Mouse (Mus musculus) E14TG2a.4 (cell line): ENCODE measurements at regions not wholly inside any gene's neighbourhood (a gene's known extent, or its start where the extent isn't known, plus 50 kb on each side); places are given as distances from the start of the nearest gene placed in this dataset.
A peak's percentile ranks its signal among the peaks of the same experiment; 100 is the strongest.
"Not testable (repeated sequence)": the region's sequence is repeated elsewhere in the genome, so short reads cannot be mapped to it uniquely, and the experiment has no call there.

ENCODE experiments used
- H3K27me3 ChIP-seq: 2 replicates; pipeline ENCODE4 v1.6.1; 2014; ENCODE audit warnings: low read length, control low read depth; ENCODE audit not compliant: insufficient read depth
- H3K36me3 ChIP-seq: 2 replicates; pipeline ENCODE4 v1.6.1; 2014; ENCODE audit warnings: low read length, control low read depth; ENCODE audit not compliant: insufficient read depth
- H3K4me1 ChIP-seq: replicated peaks from 2 replicates; pipeline ENCODE4 v1.6.1; 2014; ENCODE audit warnings: low read depth, low read length, control low read depth
- H3K4me3 ChIP-seq: replicated peaks from 2 replicates; pipeline ENCODE4 v1.5.1; 2014; ENCODE audit warnings: mild to moderate bottlenecking, low read length
- H3K9me3 ChIP-seq: 2 replicates; pipeline ENCODE4 v1.6.1; 2014; ENCODE audit warnings: low read length, control low read depth
- CTCF ChIP-seq: conservative IDR thresholded peaks from 2 replicates; pipeline ENCODE4 v1.5.1; 2014; ENCODE audit warnings: low read length
- NANOG ChIP-seq: IDR thresholded peaks from 2 replicates; pipeline ENCODE4 v1.6.1; 2014; ENCODE audit warnings: borderline replicate concordance, low read length, mixed read lengths
- POU5F1 ChIP-seq: IDR thresholded peaks from 2 replicates; pipeline ENCODE4 v1.6.1; 2014; ENCODE audit warnings: low read length, borderline replicate concordance

DNA sequence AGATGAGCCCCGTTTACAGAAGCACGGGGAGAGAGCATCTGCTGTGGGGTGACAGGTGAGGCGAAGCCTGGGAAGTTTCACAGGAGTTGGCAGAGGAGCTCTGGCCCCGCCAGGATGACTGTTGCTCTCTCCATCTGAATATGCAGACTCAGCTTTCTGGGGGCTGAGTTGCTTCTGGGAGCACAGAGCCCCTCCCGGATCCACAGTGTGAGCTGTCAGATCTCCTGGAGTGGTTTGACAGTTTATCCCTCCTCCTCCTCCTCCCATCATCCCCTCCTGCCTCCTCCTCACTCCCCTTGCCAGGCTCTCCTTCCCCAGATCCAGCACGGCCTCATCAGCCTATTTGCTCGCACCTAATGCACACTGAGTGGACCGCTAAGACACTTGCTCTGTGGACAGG, 181.9 kb upstream of the Rpl38 start:
- Histone ChIP-seq H3K9me3 (no peaks in the 10 kb centered on the region), H3K27me3 (peaks cover 30% of the 10 kb centered on the region), H3K36me3 (no peaks in the 10 kb centered on the region), H3K4me1 (peaks cover 35% of the 10 kb centered on the region), H3K4me3 (peak overlapping the region; percentile 58)
- TF ChIP-seq NANOG (no peak), CTCF (no peak), POU5F1 (no peak)

DNA sequence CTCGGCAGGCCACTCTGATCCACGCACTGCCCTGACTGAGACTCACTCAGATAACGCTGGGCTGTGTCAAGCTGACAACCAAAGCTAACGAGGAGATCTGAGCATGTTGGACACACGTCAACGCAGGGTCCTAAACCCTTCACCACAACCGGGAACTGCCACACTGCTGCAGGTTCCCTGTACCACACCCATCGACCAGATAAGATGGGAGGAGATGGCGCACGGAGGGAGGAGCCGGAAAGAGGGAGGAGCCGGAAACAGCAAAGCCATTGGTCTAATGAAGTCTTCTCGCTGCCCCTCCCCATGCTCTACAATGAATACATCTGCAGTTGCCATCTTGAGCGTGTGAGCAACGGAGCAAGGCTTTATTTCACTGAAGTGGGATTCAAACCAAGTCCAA, 182.9 kb upstream of the Rpl38 start:
- peaks cover 35% of the 10 kb centered on the region for H3K4me1 ChIP-seq
- H3K4me3 ChIP-seq: peak overlapping the region; percentile 58; the same call in 1 of the 2 replicates
- TF ChIP-seq POU5F1 (no peak), CTCF (no peak), NANOG (no peak)
- H3K9me3 ChIP-seq: no peaks in the 10 kb centered on the region
- H3K27me3 ChIP-seq: peaks cover 27% of the 10 kb centered on the region
- no peaks in the 10 kb centered on the region for H3K36me3 ChIP-seq

DNA sequence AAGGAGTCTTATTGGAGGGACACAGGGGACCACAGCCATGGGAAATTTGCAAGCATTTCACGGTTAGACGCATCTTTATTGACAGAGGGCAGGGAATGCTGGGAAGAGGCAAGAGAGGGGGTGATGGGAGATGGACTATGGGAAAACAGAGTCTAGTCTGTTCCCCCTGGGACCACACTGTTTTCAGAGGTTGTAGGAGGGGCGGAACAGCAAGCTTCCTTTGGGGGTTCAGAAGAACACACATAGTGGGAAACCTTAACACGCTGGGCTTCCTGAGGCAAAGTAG, 183.7 kb upstream of the Rpl38 start:
- H3K36me3 ChIP-seq: no peaks in the 10 kb centered on the region
- H3K4me3 ChIP-seq: peak overlapping the region; percentile 58
- H3K9me3 ChIP-seq: no peaks in the 10 kb centered on the region
- TF ChIP-seq POU5F1: no peak
- no peak for TF ChIP-seq NANOG
- TF ChIP-seq CTCF: no peak
- peaks cover 25% of the 10 kb centered on the region for H3K27me3 ChIP-seq
- peaks cover 38% of the 10 kb centered on the region for H3K4me1 ChIP-seq

DNA sequence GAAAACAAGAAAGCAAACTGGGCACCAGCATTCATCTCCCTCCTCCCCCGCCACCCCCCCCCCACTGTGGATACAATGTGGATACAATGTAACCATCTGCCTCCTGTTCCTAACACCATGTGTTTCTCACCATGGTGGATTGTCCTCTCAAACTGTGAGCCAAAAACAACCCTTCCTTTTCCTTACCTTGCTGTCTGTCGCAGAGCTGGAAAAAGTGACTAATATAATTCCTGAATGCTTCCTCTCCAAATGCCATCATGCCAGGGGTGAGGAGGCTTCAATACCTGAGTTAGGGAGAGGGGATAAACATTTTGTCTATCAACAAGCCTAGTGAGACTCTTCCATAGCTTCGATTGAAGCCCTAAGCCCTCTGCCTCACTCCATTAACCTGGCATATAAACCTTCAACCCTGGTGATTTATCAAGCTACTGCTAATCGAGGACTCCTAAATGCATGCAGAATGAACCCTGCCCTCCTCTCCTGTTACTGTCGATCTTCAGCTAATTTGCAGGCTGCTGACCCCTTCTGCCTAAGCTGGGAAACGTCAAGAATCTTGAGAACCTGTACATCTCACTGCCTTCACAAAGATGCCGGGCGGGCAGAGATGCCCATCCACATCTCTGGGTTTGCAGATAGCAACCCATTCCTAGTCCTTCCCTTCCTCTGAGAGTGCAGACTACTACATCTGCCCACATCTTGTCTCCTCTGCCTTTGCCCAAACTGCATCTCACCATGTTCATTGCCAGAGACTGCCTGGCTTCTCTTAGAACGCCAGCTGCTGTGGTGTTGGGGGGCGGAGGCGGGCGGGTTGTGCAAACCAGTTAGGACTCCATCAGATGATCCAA, 184.3 kb upstream of the Rpl38 start:
- H3K4me3 ChIP-seq: peak overlapping the region; percentile 58

DNA sequence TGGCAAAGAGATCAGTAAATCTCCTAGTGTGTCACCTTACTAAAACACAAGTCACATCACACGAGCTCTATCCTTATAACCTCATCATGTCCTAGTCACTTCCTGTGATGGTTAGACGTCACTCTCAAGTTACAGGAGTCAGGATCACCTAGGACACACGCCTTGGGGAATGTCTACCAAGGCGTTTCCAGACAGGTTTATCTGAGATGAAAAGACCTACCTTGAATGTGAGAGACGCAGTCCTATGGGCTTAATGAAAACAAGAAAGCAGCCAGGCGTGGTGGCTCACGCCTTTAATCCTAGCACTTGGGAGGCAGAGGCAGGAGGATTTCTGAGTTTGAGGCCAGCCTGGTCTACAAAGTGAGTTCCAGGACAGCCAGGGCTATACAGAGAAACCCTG, 185.0 kb upstream of the Rpl38 start:
- H3K4me3 ChIP-seq, H3K9me3 ChIP-seq, H3K36me3 ChIP-seq: not testable (repeated sequence)
- Histone ChIP-seq H3K4me1 (peaks cover 47% of the 10 kb centered on the region), H3K27me3 (peaks cover 19% of the 10 kb centered on the region)

More for the DNA sequence above, 184.3 kb upstream of the Rpl38 start:
- peaks cover 25% of the 10 kb centered on the region for H3K27me3 ChIP-seq
- no peaks in the 10 kb centered on the region for H3K36me3 ChIP-seq
- no peaks in the 10 kb centered on the region for H3K9me3 ChIP-seq
- TF ChIP-seq CTCF: no peak
- no peak for TF ChIP-seq NANOG
- no peak for TF ChIP-seq POU5F1
- H3K4me1 ChIP-seq: peaks cover 41% of the 10 kb centered on the region

DNA sequence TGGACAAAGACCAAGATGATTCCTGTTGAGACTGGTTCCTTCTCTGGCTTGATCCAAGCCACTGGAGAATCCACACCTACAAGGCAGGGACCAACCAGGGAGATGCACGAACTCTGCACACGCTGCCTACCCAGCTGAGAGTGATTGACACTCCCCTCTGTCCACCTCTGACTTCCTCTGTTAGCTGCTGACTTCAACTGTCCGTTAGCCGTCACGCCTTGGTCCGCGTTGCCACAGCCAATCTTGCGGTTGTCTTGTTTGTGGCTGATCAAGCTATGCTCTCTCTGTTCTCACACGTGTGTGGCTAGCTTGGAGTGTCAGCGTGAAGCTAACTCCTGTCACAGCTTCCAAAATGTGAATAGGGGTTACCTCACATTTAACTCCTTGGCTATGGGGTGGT, 186.3 kb upstream of the Rpl38 start:
- Histone ChIP-seq H3K4me1 (peaks cover 51% of the 10 kb centered on the region), H3K9me3 (no peaks in the 10 kb centered on the region), H3K27me3 (peaks cover 8% of the 10 kb centered on the region), H3K4me3 (no peak overlapping the region), H3K36me3 (no peaks in the 10 kb centered on the region)
- TF ChIP-seq CTCF: no peak
- TF ChIP-seq NANOG: no peak
- no peak for TF ChIP-seq POU5F1

DNA sequence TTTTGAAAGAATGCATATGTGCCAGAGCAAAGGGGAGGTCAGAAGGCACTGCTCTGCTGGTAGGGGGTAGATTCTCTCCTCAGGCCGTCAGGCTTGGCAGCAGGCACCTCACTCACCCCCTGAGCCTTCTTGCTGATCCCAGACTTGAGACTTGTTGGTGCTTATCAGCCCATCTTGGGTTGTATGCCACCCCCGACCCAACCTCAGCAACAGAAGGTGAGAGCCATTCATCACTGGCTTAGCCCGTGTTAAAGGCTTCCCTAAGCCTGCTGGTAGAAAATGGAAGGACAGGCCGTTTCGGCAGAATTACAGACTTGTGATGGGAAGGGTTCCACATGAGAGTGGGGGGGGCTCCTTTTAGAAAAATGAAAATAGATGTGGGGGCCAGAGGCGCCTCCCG, 187.3 kb upstream of the Rpl38 start:
- Histone ChIP-seq H3K27me3 (peaks cover 3% of the 10 kb centered on the region), H3K4me3 (no peak overlapping the region), H3K4me1 (peaks cover 41% of the 10 kb centered on the region), H3K36me3 (no peaks in the 10 kb centered on the region), H3K9me3 (no peaks in the 10 kb centered on the region)
- TF ChIP-seq CTCF (peak; percentile 22; the same call in 1 of the 2 replicates), NANOG (no peak)

DNA sequence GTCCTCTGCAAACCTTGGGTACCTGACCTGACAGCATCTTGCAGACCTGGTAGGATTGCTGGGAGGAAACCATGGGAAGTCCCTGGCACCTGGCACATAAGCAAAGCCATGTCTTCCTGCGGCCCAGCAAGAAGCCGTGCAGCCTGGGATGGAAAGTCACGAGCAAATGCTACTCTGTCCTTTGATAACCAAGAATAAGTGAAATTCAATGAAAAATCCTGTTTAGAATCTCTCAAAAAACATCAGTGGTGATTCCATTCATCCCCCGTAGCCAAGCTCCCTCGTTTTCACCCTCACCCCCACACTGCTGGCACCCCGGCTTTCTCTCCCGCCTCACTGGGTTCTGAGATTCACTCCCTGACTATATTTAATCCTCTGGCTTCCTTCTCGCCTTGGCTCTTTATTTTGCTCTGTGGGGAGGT, 188.2 kb upstream of the Rpl38 start:
- no peaks in the 10 kb centered on the region for H3K9me3 ChIP-seq
- TF ChIP-seq POU5F1 (no peak), CTCF (no peak), NANOG (no peak)
- H3K4me3 ChIP-seq: no peak overlapping the region
- no peaks in the 10 kb centered on the region for H3K36me3 ChIP-seq
- H3K4me1 ChIP-seq: peaks cover 32% of the 10 kb centered on the region
- H3K27me3 ChIP-seq: peaks cover 6% of the 10 kb centered on the region; the same call in 1 of the 2 replicates

DNA sequence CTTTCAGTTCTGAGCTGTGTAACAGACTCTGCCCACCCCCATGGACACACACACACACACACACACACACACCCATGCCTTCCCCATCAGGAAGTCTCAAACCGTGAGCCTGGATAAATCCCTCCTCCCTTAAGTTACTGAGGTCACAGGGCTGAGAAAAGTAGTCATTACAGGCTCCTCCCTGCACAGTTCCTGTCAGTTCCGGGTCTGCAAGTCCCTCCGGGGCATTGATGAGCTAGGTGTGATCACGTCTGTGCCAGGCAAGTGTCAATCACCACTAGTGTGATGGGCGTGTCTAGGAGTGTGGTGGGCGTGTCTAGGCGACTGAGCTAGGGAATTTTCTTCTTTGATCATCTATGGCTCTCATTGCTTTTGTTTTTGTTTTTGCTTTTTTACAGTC, 189.6 kb upstream of the Rpl38 start:
- Histone ChIP-seq H3K9me3 (no peaks in the 10 kb centered on the region), H3K4me1 (peaks cover 18% of the 10 kb centered on the region), H3K27me3 (peaks cover 19% of the 10 kb centered on the region), H3K36me3 (no peaks in the 10 kb centered on the region), H3K4me3 (no peak overlapping the region)
- no peak for TF ChIP-seq NANOG
- no peak for TF ChIP-seq POU5F1
- TF ChIP-seq CTCF: no peak
